Mouse (Mus musculus) neural tube, embryonic 14.5 days (tissue): ENCODE measurements around the gene Sez6l. TPM values are rescaled to one million over a fixed set of nuclear protein-coding genes. Genes with fewer than 3 reads are reported as not detected.

Experiments used
- ATAC-seq: fragments of 200-750 bp; cut with Nextera tagmentation; 2 replicates; pipeline ENCODE4 v1.8.0; 2017; ENCODE audit warnings: low read depth, mild to moderate bottlenecking, moderate TSS enrichment, moderate library complexity
- H3K27ac ChIP-seq: fragments of 300-500 bp; sonication (generic); 2 replicates; pipeline ENCODE4 v1.5.1; 2014; ENCODE audit warnings: low read depth, mild to moderate bottlenecking, control low read depth, low read length, moderate library complexity, mixed read lengths
- H3K27me3 ChIP-seq: fragments of 300-500 bp; sonication (generic); 2 replicates; pipeline ENCODE4 v1.6.1; 2014; ENCODE audit warnings: low read length; ENCODE audit not compliant: control insufficient read depth, insufficient read depth
- H3K36me3 ChIP-seq: fragments of 300-500 bp; sonication (generic); 2 replicates; pipeline ENCODE4 v1.6.1; 2014; ENCODE audit warnings: low read length, mixed read lengths; ENCODE audit not compliant: control insufficient read depth, insufficient read depth
- H3K4me1 ChIP-seq: fragments of 300-500 bp; sonication (generic); 2 replicates; pipeline ENCODE4 v1.6.1; 2014; ENCODE audit warnings: low read length; ENCODE audit not compliant: control insufficient read depth, insufficient read depth
- H3K4me2 ChIP-seq: fragments of 300-500 bp; sonication (generic); 2 replicates; pipeline ENCODE4 v1.6.1; 2014; ENCODE audit warnings: mild to moderate bottlenecking, low read depth, low read length, control low read depth
- H3K4me3 ChIP-seq: fragments of 300-500 bp; sonication (generic); 2 replicates; pipeline ENCODE4 v1.5.1; 2014; ENCODE audit warnings: low read depth, low read length, control low read depth, mixed read lengths
- H3K9ac ChIP-seq: fragments of 300-500 bp; sonication (generic); replicated peaks from 2 replicates; pipeline ENCODE4 v1.6.1; 2014; ENCODE audit warnings: low read depth, mild to moderate bottlenecking, control low read depth, low read length, mixed read lengths
- H3K9me3 ChIP-seq: fragments of 300-500 bp; sonication (generic); 2 replicates; pipeline ENCODE4 v1.6.1; 2016; ENCODE audit warnings: low read length; ENCODE audit not compliant: control insufficient read depth
- WGBS: fragments of 180-500 bp; shearing (Covaris S2); extraction: QIAGEN DNeasy Blood & Tissue Kit; methylation state at CpG from one replicate; pipeline ENCODE4 v1.1.7; 2014; 5-methylcytosine and 5-hydroxymethylcytosine counted together
- polyA plus RNA-seq: library from polyadenylated mRNA; unstranded; fragments of >200 nt; fragmentation: Nextera tagmentation; extraction: Ambion mirVana; gene quantifications from 2 replicates; pipeline ENCODE4 v1.2.1, GENCODE M21; 2014

Gene Sez6l
- polyA plus RNA-seq, 1 experiment from 2014 or later = 30.4 TPM

- Histone ChIP-seq H3K4me3 (no peak overlapping the region), H3K9ac (no peak overlapping the region), H3K4me1 (peaks cover 16% of the 10 kb centered on the region), H3K9me3 (no peaks in the 10 kb centered on the region), H3K27me3 (no peaks in the 10 kb centered on the region), H3K27ac (no peak overlapping the region), H3K4me2 (no peak overlapping the region), H3K36me3 (no peaks in the 10 kb centered on the region)
- 74% methylated on average over 2 of the region's 2 CpGs for WGBS
- no peak for ATAC-seq
These were observed 30.1 kb upstream of the Sez6l start for GRCm38 (mm10) chr5:112607119-112607518.

GRCm38 (mm10) chr5:112605371-112605770, 28.4 kb upstream of the Sez6l start:
- no peaks in the 10 kb centered on the region for H3K9me3 ChIP-seq

GRCm38 (mm10) chr5:112604251-112604650, 27.3 kb upstream of the Sez6l start:
- Histone ChIP-seq H3K9ac (no peak overlapping the region), H3K36me3 (no peaks in the 10 kb centered on the region), H3K27me3 (no peaks in the 10 kb centered on the region), H3K9me3 (no peaks in the 10 kb centered on the region), H3K27ac (no peak overlapping the region), H3K4me2 (no peak overlapping the region), H3K4me1 (peaks cover 25% of the 10 kb centered on the region), H3K4me3 (no peak overlapping the region)
- 61% methylated on average over 1 of the region's 1 CpGs for WGBS
- ATAC-seq = no peak

More at GRCm38 (mm10) chr5:112605371-112605770, 28.4 kb upstream of the Sez6l start:
- WGBS = 62% methylated on average over 14 of the region's 14 CpGs
- H3K9ac ChIP-seq = no peak overlapping the region
- H3K27ac ChIP-seq = 0 out of 2 replicates have a peak overlapping the region, but pooled peaks have one; percentile 44
- no peak for ATAC-seq
- no peak overlapping the region for H3K4me3 ChIP-seq
- H3K27me3 ChIP-seq = no peaks in the 10 kb centered on the region
- no peaks in the 10 kb centered on the region for H3K36me3 ChIP-seq
- peaks cover 21% of the 10 kb centered on the region for H3K4me1 ChIP-seq
- H3K4me2 ChIP-seq = no peak overlapping the region

GRCm38 (mm10) chr5:112603594-112603993, 26.6 kb upstream of the Sez6l start:
- no peaks in the 10 kb centered on the region for H3K27me3 ChIP-seq
- H3K27ac ChIP-seq = no peak overlapping the region
- no peaks in the 10 kb centered on the region for H3K36me3 ChIP-seq
- no peak overlapping the region for H3K4me2 ChIP-seq
- H3K4me1 ChIP-seq = peaks cover 25% of the 10 kb centered on the region
- H3K9ac ChIP-seq = no peak overlapping the region
- H3K4me3 ChIP-seq = no peak overlapping the region
- peak; percentile 31; the same call in 1 of the 2 replicates for ATAC-seq
- H3K9me3 ChIP-seq = no peaks in the 10 kb centered on the region
- 19% methylated on average over 3 of the region's 3 CpGs for WGBS

- H3K4me1 ChIP-seq = peaks cover 19% of the 10 kb centered on the region
- no peak overlapping the region for H3K4me2 ChIP-seq
- H3K27me3 ChIP-seq = no peaks in the 10 kb centered on the region
- ATAC-seq = no peak
- H3K9me3 ChIP-seq = no peaks in the 10 kb centered on the region
- H3K4me3 ChIP-seq = no peak overlapping the region
- no peak overlapping the region for H3K9ac ChIP-seq
- H3K36me3 ChIP-seq = no peaks in the 10 kb centered on the region
- H3K27ac ChIP-seq = no peak overlapping the region
- WGBS = 29% methylated on average over 11 of the region's 11 CpGs
These were observed 23.4 kb upstream of the Sez6l start for GRCm38 (mm10) chr5:112600309-112600939.

GRCm38 (mm10) chr5:112599538-112600308, 22.7 kb upstream of the Sez6l start:
- Histone ChIP-seq H3K27ac (no peak overlapping the region), H3K4me1 (peaks cover 14% of the 10 kb centered on the region)
- 76% methylated on average over 6 of the region's 6 CpGs for WGBS

GRCm38 (mm10) chr5:112597876-112598275, 20.9 kb upstream of the Sez6l start:
- H3K4me2 ChIP-seq = no peak overlapping the region
- H3K27ac ChIP-seq = peak overlapping the region; percentile 52; the same call in 1 of the 2 replicates
- no peak overlapping the region for H3K9ac ChIP-seq
- 72% methylated on average over 6 of the region's 6 CpGs for WGBS
- peak; percentile 70; the same call in 1 of the 2 replicates for ATAC-seq
- H3K4me3 ChIP-seq = no peak overlapping the region
- no peaks in the 10 kb centered on the region for H3K9me3 ChIP-seq
- no peaks in the 10 kb centered on the region for H3K36me3 ChIP-seq
- H3K27me3 ChIP-seq = no peaks in the 10 kb centered on the region
- peaks cover 8% of the 10 kb centered on the region for H3K4me1 ChIP-seq

More at GRCm38 (mm10) chr5:112599538-112600308, 22.7 kb upstream of the Sez6l start:
- H3K4me2 ChIP-seq = no peak overlapping the region
- no peak overlapping the region for H3K4me3 ChIP-seq
- no peak overlapping the region for H3K9ac ChIP-seq
- no peaks in the 10 kb centered on the region for H3K36me3 ChIP-seq
- H3K27me3 ChIP-seq = no peaks in the 10 kb centered on the region
- no peak for ATAC-seq
- H3K9me3 ChIP-seq = no peaks in the 10 kb centered on the region

GRCm38 (mm10) chr5:112597307-112597706, 20.3 kb upstream of the Sez6l start:
- Histone ChIP-seq H3K9me3 (no peaks in the 10 kb centered on the region), H3K4me2 (no peak overlapping the region), H3K9ac (no peak overlapping the region), H3K4me1 (peaks cover 8% of the 10 kb centered on the region), H3K36me3 (no peaks in the 10 kb centered on the region), H3K27ac (peak overlapping the region; percentile 52; the same call in 1 of the 2 replicates), H3K27me3 (no peaks in the 10 kb centered on the region), H3K4me3 (no peak overlapping the region)
- 93% methylated on average over 2 of the region's 2 CpGs for WGBS
- ATAC-seq = no peak

- no peak for ATAC-seq
- Histone ChIP-seq H3K9me3 (no peaks in the 10 kb centered on the region), H3K27ac (no peak overlapping the region), H3K4me1 (peaks cover 8% of the 10 kb centered on the region), H3K4me2 (no peak overlapping the region), H3K27me3 (no peaks in the 10 kb centered on the region), H3K9ac (no peak overlapping the region), H3K36me3 (no peaks in the 10 kb centered on the region), H3K4me3 (no peak overlapping the region)
- WGBS = 73% methylated on average over 9 of the region's 9 CpGs
These were observed 19.7 kb upstream of the Sez6l start for GRCm38 (mm10) chr5:112596729-112597128.
